Mouse (Mus musculus) lung, adult 2 months (tissue): ENCODE measurements around the gene Nbeal1.

ENCODE experiments used
- CTCF ChIP-seq: fragments of 200-500 bp; IDR thresholded peaks from 2 replicates; pipeline ENCODE4 v1.5.1; 2011; ENCODE audit warnings: mild to moderate bottlenecking, low read length, control low read depth; ENCODE audit not compliant: insufficient read depth
- POLR2A ChIP-seq: fragments of 200-500 bp; IDR thresholded peaks from 2 replicates; pipeline ENCODE4 v1.6.1; 2011; ENCODE audit warnings: low read depth, mild to moderate bottlenecking, control low read depth, low read length, borderline replicate concordance; ENCODE audit errors: extremely low read depth

GRCm38 (mm10) chr1:60342808-60343629 lies 162.6 kb downstream of the Nbeal1 start, which contains the start of gene Cyp20a1:
- peak; percentile 88 for TF ChIP-seq POLR2A
- TF ChIP-seq CTCF: no peak
